Mouse (Mus musculus) ovary, adult 18-20 months (tissue): ENCODE data around the gene Evi2a.

Experiments used
- DNase-seq: peaks from one replicate; pipeline ENCODE4 v3.0.0; 2022; ENCODE audit warnings: low spot score, mixed read lengths

Evi2a gene

GRCm38 (mm10) chr11:79524310-79524575, 6.2 kb downstream of the Evi2a start:
- no peak for DNase-seq

- DNase-seq: no peak
Observed at GRCm38 (mm10) chr11:79523560-79524309, 6.7 kb downstream of the Evi2a start, which contains the start of gene Evi2b. Evi2b (minus strand) TSS chr11:79523762.

GRCm38 (mm10) chr11:79522944-79523343, 7.5 kb downstream of the Evi2a start:
- DNase-seq: no peak

DNA sequence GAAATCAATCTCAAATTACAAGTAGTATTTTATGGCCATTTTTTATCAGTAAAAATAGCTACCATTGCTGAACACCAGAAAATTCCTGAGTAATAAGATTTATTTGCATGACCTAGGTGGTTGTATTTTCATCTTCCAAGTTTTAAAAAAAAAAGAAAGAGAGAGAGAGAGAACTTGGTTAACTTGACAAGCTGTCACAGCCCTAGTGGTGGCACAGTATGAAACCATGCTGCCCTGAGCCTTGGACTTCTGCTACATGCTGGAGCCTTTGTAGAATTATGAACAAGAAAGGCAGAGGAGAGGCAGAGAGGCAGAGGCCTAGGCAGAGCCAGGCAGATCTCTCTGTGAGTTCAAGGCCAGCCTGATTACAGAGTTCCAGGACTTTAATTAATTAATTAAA, 8.5 kb downstream of the Evi2a start:
- no peak for DNase-seq

- no peak for DNase-seq
Observed at GRCm38 (mm10) chr11:79520772-79521171, 9.6 kb downstream of the Evi2a start.

GRCm38 (mm10) chr11:79519878-79520291, 10.5 kb downstream of the Evi2a start:
- no peak for DNase-seq

DNA sequence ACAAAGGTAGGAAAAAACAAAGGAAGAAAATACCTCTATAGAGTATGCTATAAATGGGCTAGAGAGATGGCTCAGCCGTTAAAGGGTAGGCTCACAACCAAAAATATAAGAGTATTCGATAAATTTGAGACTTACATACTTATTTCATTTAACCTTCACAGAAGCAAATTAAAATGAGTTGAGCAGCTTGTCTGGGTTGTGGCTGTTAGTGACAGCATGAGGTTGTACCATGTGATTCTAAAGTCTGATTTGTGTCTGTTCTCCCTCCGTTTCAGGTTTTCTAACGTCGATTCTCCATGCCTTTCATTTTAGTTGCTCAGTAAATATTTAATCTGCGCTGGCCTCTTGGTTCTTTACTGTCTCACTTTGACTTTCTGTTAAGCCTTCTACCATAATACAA, 11.1 kb downstream of the Evi2a start:
- DNase-seq: no peak

- no peak for DNase-seq
Observed at GRCm38 (mm10) chr11:79515798-79516197, 14.6 kb downstream of the Evi2a start.

DNA sequence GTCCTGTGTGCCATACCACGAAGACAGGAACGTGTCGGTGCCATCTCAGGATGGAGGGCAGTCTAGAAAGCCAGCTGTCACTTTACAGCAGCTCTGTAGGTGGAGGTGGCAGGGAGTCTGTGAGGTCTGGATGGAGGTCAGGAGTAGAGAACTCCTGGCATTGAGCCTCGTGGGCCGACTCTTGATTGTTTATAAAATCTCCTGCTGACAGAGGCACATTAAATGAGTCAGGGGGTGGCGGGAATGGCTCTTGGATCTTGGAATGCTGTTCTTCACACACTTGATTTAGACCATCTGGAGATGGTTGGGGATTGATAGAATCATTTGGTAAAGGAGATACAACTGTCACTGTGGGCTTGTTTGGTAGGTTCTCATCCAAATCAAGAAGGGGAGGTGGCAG, 15.1 kb downstream of the Evi2a start:
- no peak for DNase-seq

DNA sequence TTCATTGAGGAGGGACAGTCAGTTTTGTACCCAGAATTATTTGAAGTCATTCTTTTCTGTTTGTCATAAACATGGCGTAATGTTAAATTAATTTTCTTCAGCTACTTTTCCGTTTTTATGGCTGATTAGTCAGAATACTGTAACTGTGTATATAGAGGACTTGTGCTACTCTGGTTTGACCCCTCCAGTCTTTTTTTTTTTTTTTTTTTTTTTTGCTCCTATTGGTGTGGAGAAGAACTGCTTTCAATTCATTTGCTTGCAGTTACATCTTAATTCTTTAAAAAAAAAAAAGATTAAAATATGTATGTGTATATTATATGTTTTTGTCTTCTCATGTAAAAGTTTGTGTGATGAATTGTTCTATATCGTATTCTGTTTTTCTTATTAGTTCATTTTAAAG, 18.4 kb downstream of the Evi2a start:
- DNase-seq: no peak

GRCm38 (mm10) chr11:79504506-79504905, 25.9 kb downstream of the Evi2a start:
- no peak for DNase-seq

DNA sequence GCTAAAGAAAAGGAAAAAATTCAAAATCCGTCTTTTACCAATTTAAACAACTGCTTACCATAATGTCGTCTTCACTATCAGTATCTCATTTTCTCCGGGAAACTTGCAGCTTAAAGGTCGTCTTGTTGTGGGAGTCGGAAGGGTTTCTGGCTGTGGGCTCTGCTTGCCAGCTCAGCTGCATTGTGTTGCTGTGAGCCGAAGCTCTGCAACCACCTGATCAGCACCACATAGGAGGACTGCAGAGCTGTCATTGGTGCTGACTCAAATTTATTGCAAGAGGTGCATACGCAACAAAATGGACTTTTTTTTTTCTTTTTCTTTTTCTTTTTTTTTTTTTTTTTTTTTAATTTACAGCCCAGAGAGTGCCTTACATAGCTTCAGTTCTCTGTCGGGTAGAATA, 26.6 kb downstream of the Evi2a start, which contains the start of gene Omg:
Gene Omg (minus strand): TSS at position 240 of the 400 bp plus-strand sequence.
- no peak for DNase-seq

- DNase-seq: no peak
Observed at GRCm38 (mm10) chr11:79502917-79503316, 27.5 kb downstream of the Evi2a start.

- no peak for DNase-seq
Observed at GRCm38 (mm10) chr11:79494976-79495800, 35.2 kb downstream of the Evi2a start.

DNA sequence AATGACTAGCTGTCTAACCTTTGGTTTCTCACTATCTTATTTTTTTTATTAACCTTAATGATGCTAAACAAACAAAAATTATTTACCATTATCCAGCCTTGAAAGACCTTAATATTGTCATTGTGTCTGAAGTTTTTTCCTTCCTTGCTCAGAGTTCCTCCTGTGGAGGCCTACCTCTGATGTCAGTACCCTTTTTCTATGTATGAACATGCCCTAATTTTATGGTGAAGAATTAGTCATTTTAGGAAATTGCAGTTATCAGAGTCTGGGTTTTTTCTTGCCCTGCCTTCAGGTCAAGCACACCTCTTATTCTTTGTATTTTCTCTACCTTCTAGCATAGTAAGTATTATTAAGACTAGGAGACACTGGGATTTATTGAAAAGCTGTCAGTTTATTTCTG, 45.7 kb downstream of the Evi2a start:
- DNase-seq: no peak

DNA sequence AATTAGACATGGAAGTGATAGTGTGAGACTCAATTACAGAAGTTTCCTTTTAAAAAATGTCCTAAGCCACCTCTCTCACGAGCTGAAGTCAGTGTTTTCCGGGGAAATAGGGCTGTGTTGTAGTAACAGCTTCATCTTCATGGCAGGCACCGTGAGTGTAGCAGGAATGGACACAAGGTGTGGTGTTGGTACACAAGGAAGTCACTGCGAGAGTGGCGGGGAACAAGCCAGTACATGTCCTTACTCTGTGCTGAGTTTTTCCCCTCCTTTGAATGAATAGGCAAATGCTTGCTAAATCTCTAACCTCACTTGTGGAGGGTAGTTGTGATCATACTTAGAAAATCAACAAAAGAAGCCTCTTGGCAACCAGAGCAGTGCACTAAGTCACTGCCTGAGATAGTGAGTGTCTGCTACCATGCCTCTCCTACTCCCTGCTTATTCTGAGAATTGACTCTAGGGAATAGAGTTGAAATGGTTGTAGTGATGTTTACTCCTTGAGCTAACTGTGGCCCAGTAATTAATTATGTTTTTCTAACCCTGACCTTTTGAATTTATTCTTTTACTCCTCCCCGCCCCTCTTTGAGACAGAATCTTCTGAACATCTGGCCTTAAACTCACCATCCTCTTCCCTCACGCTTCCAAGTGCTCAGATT, 46.4 kb downstream of the Evi2a start:
- no peak for DNase-seq

- no peak for DNase-seq
Observed at GRCm38 (mm10) chr11:79483392-79483791, 47.0 kb downstream of the Evi2a start.
